Mouse (Mus musculus) megakaryocyte, embryonic 14.5 days (primary cell): ENCODE measurements around the gene Spata13.

Source experiments
- FLI1 ChIP-seq: IDR thresholded peaks from 2 replicates; pipeline ENCODE4 v1.6.1; 2012; ENCODE audit warnings: low read length, inconsistent platforms, mixed read lengths
- GATA1 ChIP-seq: IDR thresholded peaks from 3 replicates; pipeline ENCODE4 v1.6.1; 2012; ENCODE audit warnings: mixed read lengths, low read length, inconsistent platforms, borderline replicate concordance

GRCm38 (mm10) chr14:60802026-60802425 lies 168.2 kb downstream of the Spata13 start:
- TF ChIP-seq FLI1 (no peak), GATA1 (no peak)
